Mouse (Mus musculus) heart, postnatal 0 days (tissue): ENCODE results near the gene Zfp180.

ENCODE experiments used
- CTCF ChIP-seq: IDR thresholded peaks from 2 replicates; pipeline ENCODE4 v1.5.1; 2016; ENCODE audit warnings: antibody characterized with exemption, control low read depth, low read depth
- EP300 ChIP-seq: IDR thresholded peaks from 2 replicates; pipeline ENCODE4 v1.6.1; 2016; ENCODE audit warnings: antibody characterized with exemption, low read depth

DNA sequence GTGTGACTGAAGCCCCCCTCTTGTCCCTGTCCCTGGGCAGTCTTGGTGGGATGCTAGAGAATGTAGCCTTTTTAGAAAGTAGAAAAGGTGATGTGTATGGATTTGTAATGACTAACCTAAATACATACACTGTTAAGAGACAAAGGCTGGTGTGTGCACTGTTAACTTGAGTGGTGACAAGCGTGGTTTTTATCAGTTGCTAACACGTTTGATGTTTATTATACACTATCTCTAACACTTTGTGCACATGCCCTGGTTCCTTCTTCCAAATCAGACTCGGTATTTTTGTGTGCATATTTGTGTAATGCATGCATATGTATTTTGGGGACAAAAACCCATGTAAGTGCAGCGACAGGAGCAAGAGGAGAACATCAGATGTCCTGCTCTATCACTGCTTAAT lies 34.9 kb downstream of the Zfp180 start:
- no peak for TF ChIP-seq CTCF
- TF ChIP-seq EP300: no peak
